Mouse (Mus musculus): Measurements from ENCODE around the gene Map3k3.

The Map3k3 gene

GRCm38 (mm10) chr11:106084911-106085561, 623 bp downstream of the Map3k3 start:
- WGBS, result 1% methylated on average over 54 of the region's 61 CpGs

- 70% methylated on average over 1 of the region's 1 CpGs for WGBS
Measured at GRCm38 (mm10) chr11:106098223-106098622, 13.8 kb downstream of the Map3k3 start.

GRCm38 (mm10) chr11:106102866-106103265, 18.5 kb downstream of the Map3k3 start:
- WGBS, result 64% methylated on average over 3 of the region's 3 CpGs

GRCm38 (mm10) chr11:106106047-106106587, 21.7 kb downstream of the Map3k3 start:
- WGBS, result 74% methylated on average over 8 of the region's 8 CpGs

- WGBS, result 74% methylated on average over 5 of the region's 5 CpGs
Measured at GRCm38 (mm10) chr11:106122221-106122620, 37.8 kb downstream of the Map3k3 start.

- 52% methylated on average over 3 of the region's 3 CpGs for WGBS
Measured at GRCm38 (mm10) chr11:106122736-106123135, 38.3 kb downstream of the Map3k3 start.

- WGBS, result 37% methylated on average over 4 of the region's 4 CpGs
Measured at GRCm38 (mm10) chr11:106124784-106125183, 40.4 kb downstream of the Map3k3 start.

- 54% methylated on average over 1 of the region's 1 CpGs for WGBS
Measured at GRCm38 (mm10) chr11:106125827-106126226, 41.4 kb downstream of the Map3k3 start.

- 89% methylated on average over 4 of the region's 6 CpGs for WGBS
Measured at GRCm38 (mm10) chr11:106126727-106127373, 42.4 kb downstream of the Map3k3 start.

GRCm38 (mm10) chr11:106129477-106129876, 45.1 kb downstream of the Map3k3 start:
- 84% methylated on average over 1 of the region's 1 CpGs for WGBS

GRCm38 (mm10) chr11:106132516-106132915, 48.1 kb downstream of the Map3k3 start:
- WGBS, result 93% methylated on average over 5 of the region's 5 CpGs

- 27% methylated on average over 8 of the region's 8 CpGs for WGBS
Measured at GRCm38 (mm10) chr11:106134580-106135528, 50.4 kb downstream of the Map3k3 start.

- 88% methylated on average over 3 of the region's 3 CpGs for WGBS
Measured at GRCm38 (mm10) chr11:106151219-106151618, 66.8 kb downstream of the Map3k3 start.

GRCm38 (mm10) chr11:106152132-106152531, 67.7 kb downstream of the Map3k3 start:
- WGBS, result 39% methylated on average over 8 of the region's 8 CpGs

GRCm38 (mm10) chr11:106154091-106154490, 69.7 kb downstream of the Map3k3 start:
- WGBS, result 62% methylated on average over 5 of the region's 5 CpGs

GRCm38 (mm10) chr11:106154770-106155169, 70.4 kb downstream of the Map3k3 start:
- WGBS, result 43% methylated on average over 2 of the region's 2 CpGs

GRCm38 (mm10) chr11:106155761-106156160, 71.3 kb downstream of the Map3k3 start:
- WGBS, result 34% methylated on average over 3 of the region's 3 CpGs

GRCm38 (mm10) chr11:106156257-106156656, 71.8 kb downstream of the Map3k3 start:
- 77% methylated on average over 1 of the region's 1 CpGs for WGBS

- WGBS, result 69% methylated on average over 7 of the region's 7 CpGs
Measured at GRCm38 (mm10) chr11:106157154-106157553, 72.7 kb downstream of the Map3k3 start.

GRCm38 (mm10) chr11:106158081-106158929, 73.9 kb downstream of the Map3k3 start:
- WGBS, result 31% methylated on average over 14 of the region's 14 CpGs

- 25% methylated on average over 9 of the region's 9 CpGs for WGBS
Measured at GRCm38 (mm10) chr11:106158930-106159215, 74.5 kb downstream of the Map3k3 start.

Data from cerebral cortex, adult 2 months (tissue).